Mouse (Mus musculus): ENCODE measurements around the gene Tldc2.

Gene Tldc2

DNA sequence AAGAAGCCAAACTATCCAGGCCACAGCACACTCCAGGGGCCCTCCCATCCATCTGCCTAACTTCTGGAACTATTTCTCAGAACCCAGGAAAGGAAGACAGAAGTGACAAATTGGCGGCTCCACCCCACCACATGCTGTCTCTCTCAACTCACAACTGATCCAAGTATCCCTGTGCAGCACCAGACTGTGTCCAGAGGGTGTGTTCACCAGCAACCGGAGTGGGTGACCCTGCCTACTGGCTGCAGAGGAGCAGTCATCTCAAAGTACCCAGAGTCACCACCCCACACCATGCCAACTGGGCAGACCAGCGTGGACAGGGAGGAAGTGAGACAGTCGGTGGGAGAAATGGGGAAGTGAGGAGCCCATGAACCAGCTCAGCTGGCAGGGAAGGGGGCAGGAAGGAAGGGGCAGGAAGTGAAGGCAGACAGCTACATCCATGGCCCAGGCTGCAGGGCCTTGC, 23.6 kb upstream of the Tldc2 start:
- peak; percentile 68 for DNase-seq

DNA sequence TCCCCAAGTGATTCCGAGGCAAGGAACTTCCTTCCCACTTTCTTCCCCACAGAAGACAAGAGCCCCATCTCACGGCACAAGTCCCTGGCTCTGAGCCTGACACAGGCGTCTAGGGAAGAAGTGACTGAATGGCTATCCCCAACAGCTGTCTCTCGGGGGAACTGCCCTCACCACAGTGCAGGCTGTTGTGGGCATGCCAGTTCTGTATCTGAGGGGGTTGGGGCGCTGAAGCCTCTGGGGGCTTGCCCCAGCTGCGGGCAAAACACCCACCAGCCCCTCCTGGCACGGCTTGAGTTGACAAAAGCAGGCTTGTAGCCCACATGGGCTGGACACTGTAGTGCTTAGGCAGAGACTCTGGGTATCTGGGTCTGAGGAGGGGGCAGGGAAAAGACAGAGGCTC, 22.7 kb upstream of the Tldc2 start:
- peak; percentile 71 for DNase-seq

- peak; percentile 73 for DNase-seq
These were observed 21.6 kb upstream of the Tldc2 start for GRCm38 (mm10) chr2:157064978-157065878.

- peak; percentile 50 for DNase-seq
These were observed 21.0 kb upstream of the Tldc2 start for GRCm38 (mm10) chr2:157065879-157066226.

DNA sequence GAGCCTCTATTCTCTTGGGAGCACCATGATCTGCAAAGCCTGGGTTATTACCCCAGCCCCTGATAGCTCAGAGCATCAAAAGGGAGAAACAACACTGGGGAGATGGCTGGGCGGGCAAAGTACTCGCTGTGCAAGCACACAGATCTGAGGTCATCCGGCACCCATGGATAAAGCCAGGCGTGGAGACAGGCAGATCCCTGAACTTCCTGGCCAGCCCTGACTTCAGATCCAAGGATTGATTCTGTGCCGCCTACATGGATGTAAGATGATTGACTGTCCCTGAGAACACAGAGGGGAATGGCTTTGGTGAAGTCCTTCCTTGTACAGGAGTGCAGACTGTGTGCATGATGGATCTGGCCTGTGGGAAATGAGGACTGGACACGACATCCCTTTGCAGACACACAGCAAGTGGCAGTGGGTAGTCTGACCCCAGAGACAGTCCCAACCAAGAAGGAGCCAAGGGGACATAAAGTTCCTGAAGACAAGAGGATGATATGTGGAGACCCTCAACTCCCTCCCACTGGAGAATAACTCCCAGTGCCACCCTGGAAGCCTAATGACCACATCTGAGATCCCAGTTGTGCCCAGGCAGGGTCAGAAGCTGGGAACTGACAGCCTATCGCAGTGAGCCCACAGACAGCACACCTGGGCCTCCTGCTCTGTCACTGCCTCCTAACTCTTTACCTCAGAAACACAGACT, 20.0 kb upstream of the Tldc2 start:
- no peak for DNase-seq

DNA sequence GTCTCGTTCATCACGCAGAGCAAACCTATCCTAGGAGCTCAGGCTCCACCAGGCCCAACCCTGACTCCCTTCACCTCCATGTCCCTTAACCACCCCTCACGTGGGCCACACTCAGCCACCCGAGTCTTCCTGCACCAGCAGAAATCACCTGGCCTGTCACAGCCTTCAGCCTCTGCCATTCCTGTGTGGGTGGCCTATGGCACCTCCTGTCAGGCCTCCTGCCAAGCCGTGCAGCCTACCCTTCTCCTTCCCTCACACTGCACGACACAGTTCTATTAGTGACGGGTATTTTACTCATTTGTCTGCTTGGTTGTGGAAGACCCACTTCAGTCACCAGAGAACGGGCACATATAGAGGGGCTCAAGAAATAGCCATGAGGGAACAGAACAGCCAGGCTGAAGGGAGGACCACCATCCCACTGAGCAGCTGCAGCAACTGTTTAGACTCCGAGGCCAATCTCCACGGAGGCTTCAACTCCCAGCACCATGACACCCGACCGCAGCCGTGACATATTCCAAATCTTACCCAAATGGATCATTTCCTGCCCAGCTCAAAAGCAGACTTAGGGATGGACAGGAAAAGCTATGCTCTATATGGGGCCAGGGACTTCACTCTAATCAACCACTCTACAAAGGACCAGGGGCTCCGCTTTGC, 18.0 kb upstream of the Tldc2 start:
- peak; percentile 55 for DNase-seq

- peak; percentile 69 for DNase-seq
These were observed 17.5 kb upstream of the Tldc2 start for GRCm38 (mm10) chr2:157069355-157069735.

- DNase-seq: no peak
These were observed 17.0 kb upstream of the Tldc2 start for GRCm38 (mm10) chr2:157069755-157070315.

- peak; percentile 93 for DNase-seq
These were observed 16.5 kb upstream of the Tldc2 start for GRCm38 (mm10) chr2:157070365-157070764.

DNA sequence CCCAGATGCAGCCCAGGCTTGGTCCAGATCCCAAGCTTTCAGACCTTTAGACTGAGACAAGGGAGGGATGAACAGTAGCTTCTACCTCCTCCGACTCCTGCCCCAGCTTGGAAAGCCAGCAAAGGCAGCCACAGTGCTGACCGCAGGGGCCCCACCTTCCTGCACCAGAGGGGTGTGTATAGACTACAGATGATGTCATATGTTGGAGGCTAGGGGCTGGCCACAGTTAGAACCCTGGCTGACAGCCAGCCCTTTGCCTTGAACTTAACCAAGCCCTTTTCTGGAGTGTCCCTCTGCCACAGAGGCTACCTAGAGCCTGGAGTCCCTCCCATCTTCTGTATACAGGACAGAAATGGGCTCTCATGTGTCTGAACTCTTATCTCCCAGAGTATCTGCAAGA, 15.3 kb upstream of the Tldc2 start:
- peak; percentile 91 for DNase-seq

GRCm38 (mm10) chr2:157072316-157072990, 14.4 kb upstream of the Tldc2 start:
- DNase-seq: no peak

DNA sequence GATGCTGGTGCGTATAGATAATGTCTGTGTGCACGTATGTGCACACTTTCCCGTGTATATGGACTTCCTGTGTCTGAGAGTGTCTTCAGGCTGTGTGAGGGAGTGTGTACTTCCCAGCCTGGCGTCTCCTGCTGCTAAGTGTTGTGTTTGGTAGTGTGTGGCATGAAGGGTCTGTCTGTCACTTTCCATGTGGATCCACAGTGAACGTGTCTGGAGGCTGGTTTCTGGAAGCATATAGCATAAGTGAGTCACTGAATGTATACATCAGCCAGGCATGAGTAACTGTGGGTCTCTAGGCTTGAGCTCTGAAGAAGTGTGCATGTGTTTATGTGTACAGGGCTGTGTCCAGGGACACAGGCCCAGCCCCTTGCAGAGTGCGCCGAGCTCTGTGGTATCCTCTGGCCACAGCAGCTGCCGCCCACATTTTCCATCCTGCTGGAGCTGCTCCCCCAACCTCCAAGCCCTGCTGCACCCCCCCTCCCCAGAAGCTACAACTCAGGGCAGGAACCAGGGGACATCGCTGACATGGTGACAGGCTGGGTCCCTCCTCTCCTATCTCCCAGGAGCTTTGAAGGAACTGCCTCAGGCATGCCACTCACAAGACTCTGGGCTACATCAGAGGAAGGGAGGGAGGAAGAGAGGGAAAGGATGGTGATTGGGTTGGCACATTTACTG, 13.3 kb upstream of the Tldc2 start:
- DNase-seq: peak; percentile 75

GRCm38 (mm10) chr2:157074186-157074724, 12.6 kb upstream of the Tldc2 start:
- peak; percentile 61 for DNase-seq

GRCm38 (mm10) chr2:157074772-157075171, 12.1 kb upstream of the Tldc2 start:
- DNase-seq: peak; percentile 83

GRCm38 (mm10) chr2:157075226-157075625, 11.6 kb upstream of the Tldc2 start:
- DNase-seq: no peak

DNA sequence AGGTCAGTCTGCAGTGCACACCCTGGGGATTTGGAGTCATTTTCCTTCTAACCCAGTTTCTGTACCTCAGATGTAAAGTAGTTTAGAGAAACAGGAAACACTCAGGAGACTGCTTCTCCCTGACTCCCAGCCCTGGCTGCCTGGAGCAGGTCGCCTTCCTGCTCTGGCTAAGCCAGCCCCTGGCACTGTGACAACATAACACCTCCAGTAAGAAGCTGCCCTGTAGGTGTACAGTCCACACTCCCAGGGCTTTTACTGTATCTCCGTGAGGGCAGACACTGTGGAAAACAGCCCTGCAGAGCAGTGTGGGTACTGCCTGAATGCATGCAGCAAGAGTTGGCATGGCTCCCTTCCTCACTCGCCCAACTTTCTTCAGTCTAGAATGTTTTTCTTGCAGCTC, 11.2 kb upstream of the Tldc2 start:
- DNase-seq: peak; percentile 48

- no peak for DNase-seq
These were observed 10.3 kb upstream of the Tldc2 start for GRCm38 (mm10) chr2:157076585-157076984.

DNA sequence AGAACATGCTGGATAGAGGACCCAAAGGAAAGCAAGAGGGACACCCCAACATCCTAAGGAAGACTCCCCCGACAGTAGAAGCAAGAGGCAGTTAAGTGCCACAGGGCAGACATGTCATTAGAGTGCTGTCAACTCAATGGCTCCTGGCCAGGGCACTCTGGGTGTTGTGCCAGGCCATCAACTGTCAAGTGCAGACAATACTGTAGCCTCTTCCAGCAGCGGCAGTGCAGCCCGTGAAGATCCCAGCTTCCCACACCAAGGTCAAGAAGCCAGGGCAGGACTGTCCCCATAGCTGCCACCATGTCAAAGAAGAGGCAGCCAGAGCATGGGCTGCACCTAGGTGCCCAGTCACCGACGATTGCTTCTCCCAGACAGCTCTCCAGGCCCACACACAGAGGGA, 9.7 kb upstream of the Tldc2 start:
- peak; percentile 82 for DNase-seq

- DNase-seq: peak; percentile 97
These were observed 9.2 kb upstream of the Tldc2 start for GRCm38 (mm10) chr2:157077641-157078058.

GRCm38 (mm10) chr2:157078059-157078792, 8.6 kb upstream of the Tldc2 start:
- DNase-seq: peak; percentile 44

All from lung, postnatal 10 days (tissue).